Mouse (Mus musculus) liver, postnatal 0 days (tissue): ENCODE measurements around the gene Ttc23. TPM values are rescaled to one million over a fixed set of nuclear protein-coding genes. Genes with fewer than 3 reads are reported as not detected.

Source experiments
- ATAC-seq: fragments of 200-750 bp; cut with Nextera tagmentation; 2 replicates; pipeline ENCODE4 v1.8.0; 2017; ENCODE audit warnings: mild to moderate bottlenecking, moderate library complexity
- DNase-seq: peaks from one replicate; pipeline ENCODE4 v3.0.0-alpha.2; 2016
- H3K27ac ChIP-seq: fragments of 300-500 bp; sonication (generic); 2 replicates; pipeline ENCODE4 v1.5.1; 2014; ENCODE audit warnings: antibody characterized with exemption, moderate library complexity, mild to moderate bottlenecking, low read depth
- H3K27me3 ChIP-seq: fragments of 300-500 bp; sonication (generic); 2 replicates; pipeline ENCODE4 v1.6.1; 2014; ENCODE audit warnings: low read length, control low read depth, mixed read lengths; ENCODE audit not compliant: insufficient read depth
- H3K36me3 ChIP-seq: fragments of 300-500 bp; sonication (generic); replicated peaks from 2 replicates; pipeline ENCODE4 v1.6.1; 2014; ENCODE audit warnings: mild to moderate bottlenecking, control low read depth, low read length, moderate library complexity, mixed read lengths; ENCODE audit not compliant: insufficient read depth
- H3K4me1 ChIP-seq: fragments of 300-500 bp; sonication (generic); 2 replicates; pipeline ENCODE4 v1.6.1; 2014; ENCODE audit warnings: antibody characterized with exemption, mild to moderate bottlenecking, control low read depth; ENCODE audit not compliant: insufficient read depth
- H3K4me2 ChIP-seq: fragments of 300-500 bp; sonication (generic); 2 replicates; pipeline ENCODE4 v1.6.1; 2014; ENCODE audit warnings: low read depth, mild to moderate bottlenecking, low read length, moderate library complexity, mixed read lengths
- H3K4me3 ChIP-seq: fragments of 300-500 bp; sonication (generic); 2 replicates; pipeline ENCODE4 v1.5.1; 2014; ENCODE audit warnings: low read depth, low read length
- H3K9ac ChIP-seq: fragments of 300-500 bp; sonication (generic); replicated peaks from 2 replicates; pipeline ENCODE4 v1.6.1; 2014; ENCODE audit warnings: mild to moderate bottlenecking, moderate library complexity
- H3K9me3 ChIP-seq: fragments of 300-500 bp; sonication (generic); 2 replicates; pipeline ENCODE4 v1.6.1; 2016; ENCODE audit warnings: mild to moderate bottlenecking, control low read depth, low read length, mixed read lengths
- CTCF ChIP-seq: sonication (generic); IDR thresholded peaks from 2 replicates; pipeline ENCODE4 v1.5.1; 2016; ENCODE audit warnings: antibody characterized with exemption, low read depth
- EP300 ChIP-seq: IDR thresholded peaks from 2 replicates; pipeline ENCODE4 v1.6.1; 2016; ENCODE audit warnings: antibody characterized with exemption, low read depth, mild to moderate bottlenecking
- WGBS: fragments of 180-500 bp; shearing (Covaris S2); extraction: QIAGEN DNeasy Blood & Tissue Kit; methylation state at CpG from one replicate; pipeline ENCODE4 v1.1.7; 2014; ENCODE audit not compliant: insufficient replicate concordance; 5-methylcytosine and 5-hydroxymethylcytosine counted together
- polyA plus RNA-seq: library from polyadenylated mRNA; unstranded; fragments of >200 nt; fragmentation: Nextera tagmentation; extraction: Ambion mirVana; gene quantifications from 2 replicates; pipeline ENCODE4 v1.2.1, GENCODE M21; 2015

Ttc23 gene
- polyA plus RNA-seq, 1 experiment from 2014 or later: 8.4 TPM

DNA sequence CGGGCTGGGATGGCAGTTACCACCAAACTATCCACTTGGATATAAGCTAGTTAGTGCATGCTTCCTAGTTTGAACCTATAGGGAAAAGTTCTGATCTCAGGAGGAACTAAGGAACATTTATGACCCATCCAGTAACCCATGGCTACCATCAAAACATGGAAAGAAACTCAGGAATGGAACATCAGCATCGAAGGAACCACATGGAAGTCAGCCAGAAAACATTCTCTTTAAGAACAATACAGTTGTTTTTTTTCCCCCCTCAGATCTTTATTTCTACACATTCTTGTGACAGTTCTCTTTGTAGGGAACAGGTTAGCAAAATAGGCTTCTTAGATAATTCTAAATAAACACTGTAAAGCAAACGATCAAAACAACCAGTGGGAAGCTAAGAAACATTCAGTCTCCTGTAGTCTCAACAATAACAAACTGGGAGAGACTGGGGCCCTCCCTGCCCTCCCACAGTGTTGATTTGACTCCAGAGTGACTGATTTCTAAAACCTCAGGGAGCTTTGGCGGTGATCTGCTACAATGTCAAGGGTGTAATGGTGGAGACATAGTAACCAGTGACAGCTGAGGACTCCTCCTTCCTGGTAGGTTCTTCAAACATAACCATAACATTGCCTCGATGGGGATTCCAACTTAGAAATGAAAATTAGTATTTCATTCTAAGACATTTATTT, 83.4 kb downstream of the Ttc23 start:
- TF ChIP-seq EP300 (no peak), CTCF (no peak)
- DNase-seq (no peak), ATAC-seq (no peak)
- Histone ChIP-seq H3K27me3 (no peaks in the 10 kb centered on the region), H3K9ac (no peak overlapping the region), H3K4me1 (no peaks in the 10 kb centered on the region), H3K4me3 (no peak overlapping the region), H3K9me3 (no peaks in the 10 kb centered on the region), H3K4me2 (no peak overlapping the region), H3K36me3 (peaks cover 5% of the 10 kb centered on the region; the same call in 1 of the 2 replicates), H3K27ac (no peak overlapping the region)
- WGBS: 54% methylated on average over 5 of the region's 5 CpGs

- H3K9ac ChIP-seq: no peak overlapping the region
- H3K27me3 ChIP-seq: no peaks in the 10 kb centered on the region
- no peaks in the 10 kb centered on the region for H3K9me3 ChIP-seq
- 0 out of 2 replicates have a peak, but pooled peaks cover 5% of the 10 kb centered on the region for H3K36me3 ChIP-seq
- no peak for TF ChIP-seq EP300
- no peak for TF ChIP-seq CTCF
- DNase-seq (no peak), ATAC-seq (no peak)
- H3K27ac ChIP-seq: no peak overlapping the region
- H3K4me3 ChIP-seq: no peak overlapping the region
- H3K4me1 ChIP-seq: no peaks in the 10 kb centered on the region
- H3K4me2 ChIP-seq: no peak overlapping the region
- 68% methylated on average over 4 of the region's 4 CpGs for WGBS
These were observed 85.1 kb downstream of the Ttc23 start for GRCm38 (mm10) chr7:67732276-67732675.

- Histone ChIP-seq H3K9me3 (no peaks in the 10 kb centered on the region), H3K4me1 (no peaks in the 10 kb centered on the region), H3K9ac (no peak overlapping the region), H3K36me3 (no peaks in the 10 kb centered on the region), H3K4me3 (no peak overlapping the region), H3K4me2 (no peak overlapping the region), H3K27me3 (no peaks in the 10 kb centered on the region), H3K27ac (0 out of 2 replicates have a peak overlapping the region, but pooled peaks have one; percentile 39)
- TF ChIP-seq EP300: no peak
- no peak for TF ChIP-seq CTCF
- DNase-seq (no peak), ATAC-seq (peak; percentile 40; the same call in 1 of the 2 replicates)
- 75% methylated on average over 4 of the region's 4 CpGs for WGBS
These were observed 93.2 kb downstream of the Ttc23 start for GRCm38 (mm10) chr7:67740382-67740781.

- Histone ChIP-seq H3K27ac (peak overlapping the region; percentile 39; the same call in 1 of the 2 replicates), H3K4me3 (no peak overlapping the region), H3K9me3 (no peaks in the 10 kb centered on the region), H3K4me1 (no peaks in the 10 kb centered on the region), H3K27me3 (no peaks in the 10 kb centered on the region), H3K4me2 (no peak overlapping the region), H3K36me3 (no peaks in the 10 kb centered on the region), H3K9ac (no peak overlapping the region)
- DNase-seq (no peak), ATAC-seq (no peak)
- TF ChIP-seq EP300 (no peak), CTCF (no peak)
- WGBS: 80% methylated on average over 5 of the region's 5 CpGs
These were observed 93.6 kb downstream of the Ttc23 start for GRCm38 (mm10) chr7:67740796-67741195.

DNA sequence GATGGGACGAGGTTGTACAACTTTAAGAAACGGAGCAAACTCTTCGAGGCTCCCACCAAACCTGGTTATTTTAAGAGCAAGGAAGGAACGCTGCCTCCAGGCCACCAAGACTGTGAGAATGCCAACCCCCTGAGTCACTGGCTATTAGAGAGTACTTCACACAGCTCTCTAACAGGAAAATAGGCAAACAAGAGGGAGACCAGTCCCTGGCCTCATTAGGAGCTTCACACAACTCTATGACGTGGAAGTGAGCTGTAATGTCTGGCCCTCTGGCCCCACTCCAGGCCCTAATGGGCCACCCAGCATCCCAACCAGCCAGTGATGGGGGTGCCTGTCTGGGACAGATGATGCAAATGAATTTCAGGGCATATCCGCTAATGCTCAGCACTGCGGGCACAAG, 94.5 kb downstream of the Ttc23 start:
- Histone ChIP-seq H3K36me3 (no peaks in the 10 kb centered on the region), H3K4me3 (no peak overlapping the region), H3K9ac (no peak overlapping the region), H3K27ac (no peak overlapping the region; the same call in 1 of the 2 replicates), H3K4me2 (no peak overlapping the region), H3K27me3 (no peaks in the 10 kb centered on the region), H3K4me1 (no peaks in the 10 kb centered on the region), H3K9me3 (no peaks in the 10 kb centered on the region)
- WGBS: 64% methylated on average over 7 of the region's 7 CpGs
- TF ChIP-seq EP300 (no peak), CTCF (no peak)
- no peak; the same call in 1 of the 2 replicates for ATAC-seq
- DNase-seq: no peak

DNA sequence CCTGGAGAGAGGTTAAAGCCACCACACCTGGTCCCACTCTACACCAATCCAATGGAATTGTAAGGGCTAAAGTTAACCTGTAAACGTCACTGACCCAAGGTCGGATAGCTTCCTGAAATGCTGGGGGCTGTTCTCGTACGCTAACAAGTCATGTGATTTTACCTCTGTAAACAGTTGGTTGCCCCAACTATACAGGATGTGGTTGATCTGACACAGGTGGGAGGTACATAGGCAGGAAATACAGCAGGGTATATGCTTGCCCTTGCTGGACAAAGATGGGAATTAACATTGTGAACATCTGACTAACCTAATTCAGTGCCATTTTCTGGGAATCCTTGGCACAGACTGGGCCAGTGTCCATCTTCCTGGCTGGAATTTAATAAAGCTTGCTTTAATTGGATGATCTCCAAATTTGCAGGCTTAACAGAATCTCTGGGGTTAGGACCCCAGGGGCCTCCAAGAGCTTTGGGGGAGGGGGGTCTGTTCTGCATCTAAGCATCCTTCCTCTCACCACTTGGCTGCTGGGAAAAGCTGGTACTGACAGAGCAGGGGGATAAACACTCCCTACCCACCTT, 100.6 kb downstream of the Ttc23 start:
- TF ChIP-seq CTCF: no peak
- no peak for TF ChIP-seq EP300
- WGBS: 64% methylated on average over 4 of the region's 4 CpGs
- ATAC-seq: no peak
- no peaks in the 10 kb centered on the region for H3K9me3 ChIP-seq
- no peak overlapping the region for H3K27ac ChIP-seq
- no peak overlapping the region for H3K9ac ChIP-seq
- no peaks in the 10 kb centered on the region for H3K4me1 ChIP-seq
- no peaks in the 10 kb centered on the region for H3K27me3 ChIP-seq
- no peak for DNase-seq
- no peak overlapping the region for H3K4me3 ChIP-seq
- no peak overlapping the region for H3K4me2 ChIP-seq
- H3K36me3 ChIP-seq: no peaks in the 10 kb centered on the region
